Mouse (Mus musculus) cerebellum, adult 2 months (tissue): ENCODE measurements around the gene Eif4e3.

ENCODE experiments used
- CTCF ChIP-seq: fragments of 200-500 bp; IDR thresholded peaks from 2 replicates; pipeline ENCODE4 v1.5.1; 2011; ENCODE audit warnings: low read depth, mild to moderate bottlenecking, control low read depth, low read length, moderate library complexity, borderline replicate concordance; ENCODE audit not compliant: insufficient read depth
- POLR2A ChIP-seq: fragments of 200-500 bp; IDR thresholded peaks from 2 replicates; pipeline ENCODE4 v1.6.1; 2011; ENCODE audit warnings: low read length, control low read depth, borderline replicate concordance; ENCODE audit not compliant: insufficient read depth

- TF ChIP-seq CTCF (no peak), POLR2A (no peak)
Measured at GRCm38 (mm10) chr6:99715913-99716312, 49.3 kb upstream of the Eif4e3 start.
